Mouse (Mus musculus): ENCODE data around the gene Ppara. TPM values are rescaled to one million over a fixed set of nuclear protein-coding genes. Genes with fewer than 3 reads are reported as not detected.
"Not testable (repeated sequence)": the region's sequence is repeated elsewhere in the genome, so short reads cannot be mapped to it uniquely, and the experiment has no call there.

The Ppara gene
- polyA plus RNA-seq, 1 experiment from 2014 or later = 0.75 TPM

GRCm38 (mm10) chr15:85776241-85776640 lies 41.5 kb downstream of the Ppara start:
- H3K36me3 ChIP-seq (replicated peaks) = no peaks in the 10 kb centered on the region
- no peaks in the 10 kb centered on the region for H3K27me3 ChIP-seq (replicated peaks; ENCODE audit: low read depth, poor library complexity, severe bottlenecking)
- no peaks in the 10 kb centered on the region for H3K9me3 ChIP-seq
- H3K27ac ChIP-seq (replicated peaks) = no peak overlapping the region
- 75% methylated on average over 2 of the region's 2 CpGs for WGBS
- H3K4me3 ChIP-seq = no peak overlapping the region
- DNase-seq (ENCODE audit: low spot score) = no peak
- H3K4me1 ChIP-seq = no peaks in the 10 kb centered on the region

- WGBS = 81% methylated on average over 5 of the region's 5 CpGs
Measured at GRCm38 (mm10) chr15:85776771-85777170, 42.0 kb downstream of the Ppara start.

DNA sequence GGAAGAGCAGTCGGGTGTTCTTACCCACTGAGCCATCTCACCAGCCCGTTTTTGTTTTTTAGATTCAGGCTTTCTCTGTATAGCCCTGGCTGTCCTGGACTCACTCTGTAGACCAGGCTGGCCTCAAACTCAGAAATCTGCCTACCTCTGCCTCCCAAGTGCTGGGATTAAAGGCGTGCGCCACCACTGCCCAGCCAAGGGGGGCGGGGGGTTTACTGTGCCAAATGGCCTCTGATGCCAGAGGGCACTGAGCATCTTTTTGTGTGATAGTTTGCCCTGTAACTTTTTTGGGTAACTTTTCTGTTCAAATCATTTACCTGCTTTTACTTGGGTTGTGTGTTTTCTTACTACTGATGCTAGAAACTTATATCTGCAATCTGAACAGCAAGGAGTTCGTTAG lies 44.1 kb downstream of the Ppara start:
- DNase-seq (ENCODE audit: low spot score); H3K9me3 ChIP-seq; H3K27ac ChIP-seq (replicated peaks); H3K4me3 ChIP-seq; H3K27me3 ChIP-seq (replicated peaks; ENCODE audit: low read depth, poor library complexity, severe bottlenecking); H3K4me1 ChIP-seq; H3K36me3 ChIP-seq (replicated peaks): not testable (repeated sequence)
- WGBS = 87% methylated on average over 6 of the region's 6 CpGs

More at GRCm38 (mm10) chr15:85776771-85777170, 42.0 kb downstream of the Ppara start:
- Histone ChIP-seq H3K4me1 (no peaks in the 10 kb centered on the region), H3K4me3 (no peak overlapping the region), H3K27me3 (replicated peaks; ENCODE audit: low read depth, poor library complexity, severe bottlenecking) (no peaks in the 10 kb centered on the region), H3K27ac (replicated peaks) (no peak overlapping the region), H3K36me3 (replicated peaks) (no peaks in the 10 kb centered on the region), H3K9me3 (no peaks in the 10 kb centered on the region)
- no peak for DNase-seq (ENCODE audit: low spot score)

DNA sequence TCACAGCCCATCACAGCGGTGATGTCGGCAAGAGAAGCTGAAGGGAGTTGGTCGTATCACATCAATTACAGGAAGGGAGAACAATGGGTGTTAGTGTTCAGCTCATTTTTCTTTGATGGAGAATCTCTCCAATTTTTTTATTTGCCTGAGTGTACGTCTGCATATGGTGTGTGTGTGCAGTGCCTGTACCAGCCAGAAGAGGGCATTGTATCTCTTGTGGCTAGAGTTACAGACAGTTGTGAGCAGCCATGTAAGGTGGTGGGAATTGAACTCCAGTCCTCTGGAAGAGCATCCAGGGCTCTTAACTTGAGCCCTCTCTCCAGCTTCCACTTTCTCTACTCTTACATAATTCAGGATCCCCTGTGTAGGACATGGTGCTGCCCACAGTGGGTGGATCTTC lies 48.4 kb downstream of the Ppara start:
- H3K27me3 ChIP-seq (replicated peaks; ENCODE audit: low read depth, poor library complexity, severe bottlenecking) = no peaks in the 10 kb centered on the region
- H3K36me3 ChIP-seq (replicated peaks) = no peaks in the 10 kb centered on the region
- H3K4me1 ChIP-seq = no peaks in the 10 kb centered on the region
- H3K9me3 ChIP-seq = no peaks in the 10 kb centered on the region
- no peak overlapping the region for H3K4me3 ChIP-seq
- no peak for DNase-seq (ENCODE audit: low spot score)
- H3K27ac ChIP-seq (replicated peaks) = no peak overlapping the region
- WGBS = 91% methylated on average over 4 of the region's 4 CpGs

GRCm38 (mm10) chr15:85784341-85784740 lies 49.6 kb downstream of the Ppara start:
- no peaks in the 10 kb centered on the region for H3K4me1 ChIP-seq
- no peaks in the 10 kb centered on the region for H3K36me3 ChIP-seq (replicated peaks)
- H3K9me3 ChIP-seq = no peaks in the 10 kb centered on the region
- H3K4me3 ChIP-seq = no peak overlapping the region
- no peaks in the 10 kb centered on the region for H3K27me3 ChIP-seq (replicated peaks; ENCODE audit: low read depth, poor library complexity, severe bottlenecking)
- no peak overlapping the region for H3K27ac ChIP-seq (replicated peaks)
- DNase-seq (ENCODE audit: low spot score) = no peak
- WGBS = 92% methylated on average over 3 of the region's 3 CpGs

DNA sequence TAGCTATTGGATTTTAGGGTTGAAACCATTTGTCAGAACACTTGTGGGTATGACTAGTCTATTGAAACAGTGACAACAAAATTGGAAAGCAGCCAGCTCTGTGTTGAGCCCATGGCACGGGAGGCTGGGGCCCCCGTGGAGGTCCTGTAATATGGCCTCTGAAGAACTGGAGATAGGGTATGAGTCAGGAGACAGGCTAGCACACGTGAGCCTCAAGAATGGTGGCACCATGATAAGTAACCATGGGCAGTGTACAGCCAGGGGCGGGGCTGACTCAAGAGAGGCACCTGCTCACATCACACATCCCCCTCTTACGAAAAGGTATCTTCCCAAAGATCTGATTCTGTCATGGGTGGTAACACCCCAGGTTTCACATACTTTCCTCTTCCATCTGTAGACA lies 51.9 kb downstream of the Ppara start:
- Histone ChIP-seq H3K9me3 (no peaks in the 10 kb centered on the region), H3K27me3 (replicated peaks; ENCODE audit: low read depth, poor library complexity, severe bottlenecking) (no peaks in the 10 kb centered on the region), H3K4me1 (no peaks in the 10 kb centered on the region), H3K36me3 (replicated peaks) (no peaks in the 10 kb centered on the region), H3K27ac (replicated peaks) (no peak overlapping the region), H3K4me3 (no peak overlapping the region)
- DNase-seq (ENCODE audit: low spot score) = no peak
- 85% methylated on average over 5 of the region's 5 CpGs for WGBS

DNA sequence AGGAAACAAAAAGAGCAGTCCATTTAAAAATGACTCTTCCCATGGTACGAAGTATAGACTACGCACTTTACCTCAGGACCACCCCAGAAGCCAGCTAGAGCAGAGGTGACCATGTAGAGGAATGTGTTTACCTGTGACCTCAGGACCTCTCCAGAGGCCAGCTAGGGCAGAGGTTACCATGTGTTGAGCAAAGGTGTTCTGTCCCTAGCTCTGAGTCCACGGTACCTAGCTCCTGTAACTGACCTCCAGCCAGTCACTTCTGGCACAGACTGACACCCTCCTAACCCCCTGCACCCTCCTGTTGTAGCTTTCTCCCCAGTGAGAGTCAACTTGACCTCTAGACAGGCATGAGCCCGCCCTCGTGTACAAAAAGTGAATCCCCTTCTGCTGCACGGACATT lies 52.7 kb downstream of the Ppara start:
- Histone ChIP-seq H3K4me3 (no peak overlapping the region), H3K4me1 (no peaks in the 10 kb centered on the region), H3K27me3 (replicated peaks; ENCODE audit: low read depth, poor library complexity, severe bottlenecking) (no peaks in the 10 kb centered on the region), H3K36me3 (replicated peaks) (no peaks in the 10 kb centered on the region), H3K27ac (replicated peaks) (no peak overlapping the region), H3K9me3 (no peaks in the 10 kb centered on the region)
- DNase-seq (ENCODE audit: low spot score) = no peak
- WGBS = 90% methylated on average over 6 of the region's 6 CpGs

GRCm38 (mm10) chr15:85788051-85788450 lies 53.3 kb downstream of the Ppara start:
- 89% methylated on average over 4 of the region's 4 CpGs for whole genome bisulfite sequencing
- no peaks in the 10 kb centered on the region for H3K36me3 ChIP-seq (replicated peaks)
- H3K27ac ChIP-seq (replicated peaks) = no peak overlapping the region
- no peaks in the 10 kb centered on the region for H3K4me1 ChIP-seq
- no peaks in the 10 kb centered on the region for H3K27me3 ChIP-seq (replicated peaks; ENCODE audit: low read depth, poor library complexity, severe bottlenecking)
- no peak for DNase-seq (ENCODE audit: low spot score)
- no peak overlapping the region for H3K4me3 ChIP-seq
- no peaks in the 10 kb centered on the region for H3K9me3 ChIP-seq

DNA sequence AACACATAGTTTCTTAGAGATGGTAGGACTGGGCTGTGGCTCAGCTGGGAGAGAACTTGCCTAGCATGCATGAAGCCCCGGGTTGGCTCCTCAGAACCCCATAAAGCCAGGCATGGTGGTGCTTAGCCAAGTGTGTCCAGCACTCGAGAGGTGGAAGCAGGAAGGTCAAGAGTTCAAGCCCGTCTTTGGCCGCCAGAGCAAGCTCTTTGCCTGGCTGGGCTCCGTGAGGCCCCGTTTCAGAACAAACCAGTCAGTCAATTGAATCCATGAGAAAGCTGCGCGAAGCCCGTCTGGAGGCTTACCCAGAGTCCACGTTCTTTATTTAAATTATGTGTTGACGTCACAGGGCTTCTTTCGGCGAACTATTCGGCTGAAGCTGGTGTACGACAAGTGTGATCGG lies 53.9 kb downstream of the Ppara start:
- Histone ChIP-seq H3K27ac (replicated peaks) (no peak overlapping the region), H3K9me3 (no peaks in the 10 kb centered on the region), H3K4me1 (no peaks in the 10 kb centered on the region), H3K36me3 (replicated peaks) (no peaks in the 10 kb centered on the region), H3K4me3 (no peak overlapping the region), H3K27me3 (replicated peaks; ENCODE audit: low read depth, poor library complexity, severe bottlenecking) (no peaks in the 10 kb centered on the region)
- no peak for DNase-seq (ENCODE audit: low spot score)
- WGBS = 78% methylated on average over 16 of the region's 16 CpGs

DNA sequence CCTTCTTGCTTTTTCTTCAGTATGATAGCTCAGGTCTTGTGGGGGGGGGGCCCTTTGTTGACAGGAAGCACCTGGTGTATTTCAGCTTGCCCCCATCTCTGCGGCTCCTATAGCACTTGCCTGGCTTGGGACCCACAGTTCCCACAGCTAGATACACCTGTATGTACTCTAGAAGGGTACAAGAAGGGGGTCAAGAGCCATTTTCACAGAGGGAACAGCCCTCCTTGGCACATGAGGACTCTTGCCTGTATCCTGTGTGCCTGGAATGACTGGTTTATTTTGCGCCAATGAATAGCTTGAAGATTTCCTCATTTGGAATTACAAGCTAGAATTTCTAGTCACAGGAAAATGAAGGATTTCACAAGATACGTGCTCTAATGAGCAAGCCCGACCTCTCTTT lies 56.7 kb downstream of the Ppara start:
- no peak overlapping the region for H3K27ac ChIP-seq (replicated peaks)
- 89% methylated on average over 4 of the region's 4 CpGs for WGBS

DNA sequence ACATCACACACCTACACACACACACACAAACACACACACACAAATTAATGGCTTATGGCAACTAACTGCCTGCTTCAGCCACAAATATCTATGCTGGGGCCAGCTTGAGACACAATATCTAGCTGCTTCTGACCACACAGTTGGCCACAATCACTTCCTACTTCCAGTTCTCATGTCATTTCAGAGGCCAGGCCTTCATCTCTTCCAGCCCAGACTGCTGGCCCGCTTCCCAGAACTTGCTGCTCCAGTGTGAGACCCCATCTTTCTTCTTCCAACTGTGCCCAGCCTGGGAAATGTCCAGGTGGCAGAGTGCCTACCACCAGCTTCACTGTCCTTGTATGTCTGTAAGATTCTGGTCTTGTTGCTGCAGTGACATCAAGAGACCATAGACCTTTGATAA lies 58.0 kb downstream of the Ppara start:
- no peak overlapping the region for H3K27ac ChIP-seq (replicated peaks)
- WGBS = 81% methylated on average over 1 of the region's 1 CpGs

More for the DNA sequence above, 56.7 kb downstream of the Ppara start:
- H3K4me1 ChIP-seq = no peaks in the 10 kb centered on the region
- H3K27me3 ChIP-seq (replicated peaks; ENCODE audit: low read depth, poor library complexity, severe bottlenecking) = no peaks in the 10 kb centered on the region
- no peak for DNase-seq (ENCODE audit: low spot score)
- H3K4me3 ChIP-seq = no peak overlapping the region
- no peaks in the 10 kb centered on the region for H3K36me3 ChIP-seq (replicated peaks)
- no peaks in the 10 kb centered on the region for H3K9me3 ChIP-seq

DNA sequence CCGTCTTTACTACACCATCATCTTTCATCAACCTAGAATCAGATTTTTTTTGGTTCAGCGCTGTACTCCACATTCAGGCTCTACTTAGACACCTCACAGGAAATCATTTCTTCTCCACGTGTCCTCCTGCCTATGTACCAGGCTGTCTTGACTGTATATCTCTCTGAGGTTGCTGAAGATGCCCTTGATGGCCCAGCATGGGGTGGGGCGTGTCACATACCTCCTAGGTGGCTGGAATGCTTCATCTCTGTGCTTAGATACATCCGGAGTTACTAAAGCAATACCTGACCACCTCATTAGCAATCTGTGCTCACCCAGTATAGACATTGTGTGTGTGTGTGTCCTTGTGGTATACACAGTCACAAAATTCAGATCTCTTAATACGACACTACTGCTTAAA lies 60.7 kb downstream of the Ppara start:
- Histone ChIP-seq H3K36me3 (replicated peaks) (no peaks in the 10 kb centered on the region), H3K4me1 (no peaks in the 10 kb centered on the region), H3K27ac (replicated peaks) (no peak overlapping the region), H3K4me3 (no peak overlapping the region), H3K27me3 (replicated peaks; ENCODE audit: low read depth, poor library complexity, severe bottlenecking) (no peaks in the 10 kb centered on the region), H3K9me3 (no peaks in the 10 kb centered on the region)
- DNase-seq (ENCODE audit: low spot score) = no peak
- WGBS = 79% methylated on average over 6 of the region's 6 CpGs

More for the DNA sequence above, 58.0 kb downstream of the Ppara start:
- Histone ChIP-seq H3K36me3 (replicated peaks) (no peaks in the 10 kb centered on the region), H3K4me1 (no peaks in the 10 kb centered on the region), H3K4me3 (no peak overlapping the region), H3K27me3 (replicated peaks; ENCODE audit: low read depth, poor library complexity, severe bottlenecking) (no peaks in the 10 kb centered on the region), H3K9me3 (no peaks in the 10 kb centered on the region)
- DNase-seq (ENCODE audit: low spot score) = no peak

- Histone ChIP-seq H3K27ac (replicated peaks) (no peak overlapping the region), H3K27me3 (replicated peaks; ENCODE audit: low read depth, poor library complexity, severe bottlenecking) (no peaks in the 10 kb centered on the region), H3K36me3 (replicated peaks) (no peaks in the 10 kb centered on the region), H3K4me3 (no peak overlapping the region), H3K4me1 (no peaks in the 10 kb centered on the region), H3K9me3 (no peaks in the 10 kb centered on the region)
- 95% methylated on average over 8 of the region's 8 CpGs for WGBS
- no peak for DNase-seq (ENCODE audit: low spot score)
Measured at GRCm38 (mm10) chr15:85798676-85799075, 63.9 kb downstream of the Ppara start.

DNA sequence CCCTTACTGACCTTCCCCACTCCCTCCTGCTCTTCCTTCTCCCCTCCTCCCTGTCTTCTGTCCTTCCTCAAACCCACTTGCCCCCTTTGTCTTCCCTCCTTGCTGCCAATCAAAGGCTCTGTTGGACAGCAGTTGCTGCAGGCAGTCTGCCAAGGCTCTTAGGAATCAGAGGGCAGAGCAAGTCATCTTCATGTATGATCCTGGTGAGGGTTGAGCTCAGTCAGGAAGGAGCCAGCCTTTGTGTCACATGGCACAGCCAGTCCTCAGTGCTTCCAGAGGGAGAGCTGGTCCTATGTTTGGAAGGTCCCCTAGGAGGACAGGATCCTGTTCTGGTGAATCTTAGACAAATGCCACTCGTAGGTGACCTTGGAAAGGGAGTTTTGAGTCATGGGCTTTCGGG lies 68.1 kb downstream of the Ppara start:
- no peaks in the 10 kb centered on the region for H3K9me3 ChIP-seq
- no peaks in the 10 kb centered on the region for H3K27me3 ChIP-seq (replicated peaks; ENCODE audit: low read depth, poor library complexity, severe bottlenecking)
- no peak for DNase-seq (ENCODE audit: low spot score)
- WGBS = 85% methylated on average over 2 of the region's 2 CpGs
- no peaks in the 10 kb centered on the region for H3K36me3 ChIP-seq (replicated peaks)
- no peak overlapping the region for H3K4me3 ChIP-seq
- no peaks in the 10 kb centered on the region for H3K4me1 ChIP-seq
- no peak overlapping the region for H3K27ac ChIP-seq (replicated peaks)
